Mouse (Mus musculus) C2C12 (cell line): ENCODE results near the gene Mr1.

ENCODE experiments used
- CEBPB ChIP-seq: IDR thresholded peaks from one replicate; pipeline ENCODE4 v1.6.1; 2011; ENCODE audit warnings: low read depth, mild to moderate bottlenecking, control low read depth, moderate library complexity
- CTCF ChIP-seq: IDR thresholded peaks from one replicate; pipeline ENCODE4 v1.5.1; 2011; ENCODE audit not compliant: control insufficient read depth, insufficient read depth, insufficient read length
- MAX ChIP-seq: IDR thresholded peaks from one replicate; pipeline ENCODE4 v1.6.1; 2011; ENCODE audit warnings: mild to moderate bottlenecking, control low read depth
- MYOD1 ChIP-seq: IDR thresholded peaks from one replicate; pipeline ENCODE4 v1.6.1; 2011; ENCODE audit warnings: low read depth; ENCODE audit not compliant: control insufficient read depth, insufficient read length
- MYOG ChIP-seq: IDR thresholded peaks from one replicate; pipeline ENCODE4 v1.6.1; 2011; ENCODE audit not compliant: control insufficient read depth, insufficient read length; ENCODE audit errors: extremely low read depth
- USF1 ChIP-seq: IDR thresholded peaks from one replicate; pipeline ENCODE4 v1.6.1; 2011; ENCODE audit warnings: low read depth, mild to moderate bottlenecking, control low read depth, moderate library complexity

GRCm38 (mm10) chr1:155112875-155113274 lies 33.7 kb downstream of the Mr1 start:
- TF ChIP-seq CTCF (no peak), MAX (no peak), USF1 (no peak), MYOG (no peak), MYOD1 (no peak), CEBPB (no peak)
